Mouse (Mus musculus) layer of hippocampus, adult 6 months (tissue): ENCODE results near the gene Rorb. TPM values are rescaled to one million over a fixed set of nuclear protein-coding genes. Genes with fewer than 3 reads are reported as not detected.

Source experiments
- long read RNA-seq, 2 experiments: library from polyadenylated mRNA; unstranded; transcript quantifications; one replicate each; pipeline ENCODE4 v2.0.0; 2019 to 2020
- polyA plus RNA-seq: library from polyadenylated mRNA; unstranded; fragments of <200 nt; fragmentation: Nextera tagmentation; gene quantifications from 2 replicates; pipeline ENCODE4 v1.2.3, GENCODE M21; 2021

Gene Rorb
- 9.2 and 26.5 TPM in 2 replicates for polyA plus RNA-seq
- long read RNA-seq, experiment 1, full-length matches to known transcripts = 8 of 45 reads
- long read RNA-seq, experiment 1, partial matches to known transcripts = 1 of 45 reads
- long read RNA-seq, experiment 1, other reads (novel, unspliced or antisense) = 36 of 45 reads
- long read RNA-seq, experiment 2, full-length matches to known transcripts = 8 of 24 reads
- long read RNA-seq, experiment 2, partial matches to known transcripts = 0 of 24 reads
- long read RNA-seq, experiment 2, other reads (novel, unspliced or antisense) = 16 of 24 reads

DNA sequence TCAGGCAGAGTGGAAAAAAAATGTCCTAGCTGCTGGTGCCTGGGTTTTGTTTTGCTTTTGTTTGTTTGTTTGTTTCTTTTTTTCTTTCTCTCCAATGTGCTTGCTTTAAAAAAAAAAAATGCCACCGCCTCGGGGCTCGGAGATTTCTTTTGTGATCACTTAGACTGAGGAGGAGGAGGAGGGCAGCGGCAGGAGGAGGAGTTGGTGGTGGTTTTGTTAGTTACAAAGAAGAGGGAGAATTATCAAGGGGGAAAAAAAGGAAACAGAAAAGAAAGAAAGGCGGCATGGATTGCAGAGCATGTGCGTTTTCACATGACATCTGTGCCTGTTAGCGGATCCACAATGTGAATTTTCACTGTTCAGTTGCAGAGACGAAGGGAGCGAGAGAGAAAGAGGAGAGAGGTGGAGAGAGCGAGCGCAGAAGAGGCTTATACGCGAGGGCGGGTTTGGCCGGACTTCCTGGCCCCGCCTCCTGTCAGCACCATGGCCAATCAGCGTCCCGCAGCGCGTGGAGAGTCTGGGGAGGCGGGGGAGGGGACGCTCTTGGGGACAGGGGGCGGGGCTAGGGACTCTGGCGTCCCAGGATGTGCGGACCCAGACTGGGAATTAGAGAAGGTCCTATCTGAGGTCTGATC is at the start of gene Rorb:
Gene Rorb (minus strand): TSS at position 404 of the 635 bp plus-strand sequence.

